Mouse (Mus musculus): Measurements from ENCODE around the gene Auts2.

Auts2 gene

GRCm38 (mm10) chr5:132163960-132164359 lies 379.2 kb downstream of the Auts2 start:
- no peak for DNase-seq

GRCm38 (mm10) chr5:132162206-132162533 lies 381.0 kb downstream of the Auts2 start:
- DNase-seq = no peak

GRCm38 (mm10) chr5:132161338-132162205 lies 381.6 kb downstream of the Auts2 start:
- peak; percentile 77 for DNase-seq

- no peak for DNase-seq
Observed at GRCm38 (mm10) chr5:132144181-132144580, 399.0 kb downstream of the Auts2 start.

- no peak for DNase-seq
Observed at GRCm38 (mm10) chr5:132140816-132141215, 402.3 kb downstream of the Auts2 start.

- DNase-seq = no peak
Observed at GRCm38 (mm10) chr5:132135941-132136663, 407.0 kb downstream of the Auts2 start.

- DNase-seq = no peak
Observed at GRCm38 (mm10) chr5:132131948-132132347, 411.2 kb downstream of the Auts2 start.

GRCm38 (mm10) chr5:132130577-132130976 lies 412.6 kb downstream of the Auts2 start:
- DNase-seq = no peak

- DNase-seq = no peak
Observed at GRCm38 (mm10) chr5:132126626-132127025, 416.5 kb downstream of the Auts2 start.

- peak; percentile 32 for DNase-seq
Observed at GRCm38 (mm10) chr5:132115631-132116030, 427.5 kb downstream of the Auts2 start.

GRCm38 (mm10) chr5:132114561-132115301 lies 428.4 kb downstream of the Auts2 start:
- no peak for DNase-seq

- peak; percentile 22 for DNase-seq
Observed at GRCm38 (mm10) chr5:132113480-132113879, 429.7 kb downstream of the Auts2 start.

GRCm38 (mm10) chr5:132112666-132113065 lies 430.5 kb downstream of the Auts2 start:
- DNase-seq = no peak

GRCm38 (mm10) chr5:132102426-132102825 lies 440.7 kb downstream of the Auts2 start:
- DNase-seq = no peak

- peak; percentile 31 for DNase-seq
Observed at GRCm38 (mm10) chr5:132098461-132098860, 444.7 kb downstream of the Auts2 start.

- no peak for DNase-seq
Observed at GRCm38 (mm10) chr5:132092721-132093120, 450.4 kb downstream of the Auts2 start.

GRCm38 (mm10) chr5:132089496-132090250 lies 453.5 kb downstream of the Auts2 start:
- DNase-seq = no peak

GRCm38 (mm10) chr5:132088585-132088984 lies 454.6 kb downstream of the Auts2 start:
- DNase-seq = no peak

- no peak for DNase-seq
Observed at GRCm38 (mm10) chr5:132083753-132084326, 459.3 kb downstream of the Auts2 start.

GRCm38 (mm10) chr5:132075942-132076341 lies 467.2 kb downstream of the Auts2 start:
- no peak for DNase-seq

- DNase-seq = no peak
Observed at GRCm38 (mm10) chr5:132074724-132075374, 468.3 kb downstream of the Auts2 start.

- DNase-seq = no peak
Observed at GRCm38 (mm10) chr5:132074360-132074723, 468.8 kb downstream of the Auts2 start.

Measured in kidney, adult 9 months (tissue).